ENCODE assay signal across 8 mouse cellular contexts in the genomic region with DNA sequence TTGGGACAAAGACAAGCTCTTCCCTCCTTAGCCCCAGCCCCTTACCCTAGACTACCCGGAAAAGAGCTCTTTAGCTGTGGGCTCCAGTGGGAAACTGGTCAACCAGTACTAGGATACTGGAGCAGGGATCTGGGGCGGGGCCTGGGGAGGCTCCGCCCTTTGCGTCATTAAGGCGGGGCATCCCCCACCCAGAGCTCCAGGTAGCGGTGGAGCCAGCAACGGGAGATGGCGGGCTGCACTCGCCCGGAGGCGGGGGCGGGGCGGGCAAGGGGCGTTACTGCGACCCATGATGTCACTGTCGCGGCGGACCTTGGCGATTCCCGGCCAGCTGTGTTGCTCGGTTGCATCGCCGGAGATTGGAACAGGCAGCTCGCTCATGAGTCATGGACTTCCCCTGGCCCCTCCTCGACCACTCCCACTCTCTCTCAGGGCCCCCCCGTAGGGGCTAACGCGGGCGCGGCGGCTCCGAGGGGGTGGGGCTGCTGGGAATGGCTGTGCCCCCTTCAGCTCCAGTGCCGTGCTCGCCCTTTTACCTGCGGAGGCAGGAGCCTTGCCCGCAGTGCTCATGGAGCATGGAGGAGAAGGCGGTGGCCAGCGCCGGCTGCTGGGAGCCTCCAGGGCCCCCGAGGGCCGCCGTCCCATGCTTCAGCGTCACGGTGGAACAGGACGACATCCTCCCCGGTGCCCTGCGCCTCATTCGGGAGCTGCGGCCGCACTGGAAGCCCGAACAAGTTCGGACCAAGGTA. TPM values are rescaled to one million over a fixed set of nuclear protein-coding genes. Genes with fewer than 3 reads are reported as not detected.
DNase-seq lines count a peak whose midpoint lies in the region; ATAC-seq and TF ChIP-seq lines count a peak whose summit lies in the region.

A gene (plus strand): TSS at position 297 of the 746 bp plus-strand sequence.

- TF ChIP-seq CTCF in E14TG2a.4 (conservative IDR thresholded peaks at IDR 0.05; ENCODE audit: low read length) = no peak
- TF ChIP-seq CTCF in layer of hippocampus, adult 2 months (conservative IDR thresholded peaks at IDR 0.05) = no peak
- no peak for TF ChIP-seq CTCF in lung, adult 2 months (IDR thresholded peaks at IDR 0.05; ENCODE audit: insufficient read depth, low read length)

- H3K9me3 ChIP-seq in E14TG2a.4 (ENCODE audit: low read length) = peaks cover 40% of the 10 kb centered on the region
- H3K9me3 ChIP-seq in forebrain, embryonic 15.5 days = no peaks in the 10 kb centered on the region

- H3K27ac ChIP-seq in forebrain, embryonic 15.5 days (replicated peaks) = no peak within 1 kb of the TSS
- H3K27ac ChIP-seq in layer of hippocampus, adult 2 months = no peak within 1 kb of the TSS; the same call in 1 of the 2 replicates

- H3K4me3 ChIP-seq in E14TG2a.4 (replicated peaks; ENCODE audit: low read length) = peak within 1 kb of the TSS; percentile 94
- H3K4me3 ChIP-seq in forebrain, embryonic 15.5 days = peak within 1 kb of the TSS; percentile 57
- H3K4me3 ChIP-seq in layer of hippocampus, adult 2 months = peak within 1 kb of the TSS; percentile 60
- peak within 1 kb of the TSS; percentile 45 for H3K4me3 ChIP-seq in lung, adult 2 months (replicated peaks; ENCODE audit: extremely low read depth, low read depth, low read length)

- under 1% methylated on average over 52 of the region's 52 CpGs for WGBS in forebrain, embryonic 15.5 days
- WGBS in lung, adult 2 months = under 1% methylated on average over 52 of the region's 52 CpGs

- peak within 1 kb of the TSS; percentile 96 for H3K4me2 ChIP-seq in forebrain, embryonic 15.5 days (replicated peaks)

- H3K36me3 ChIP-seq in E14TG2a.4 (ENCODE audit: insufficient read depth, low read length) = 0 out of 2 replicates have a peak, but pooled peaks cover 2% of the 10 kb centered on the region
- no peaks in the 10 kb centered on the region for H3K36me3 ChIP-seq in forebrain, embryonic 15.5 days

- H3K4me1 ChIP-seq in E14TG2a.4 (replicated peaks; ENCODE audit: low read depth, low read length) = peaks cover 55% of the 10 kb centered on the region
- H3K4me1 ChIP-seq in forebrain, embryonic 15.5 days = peaks cover 21% of the 10 kb centered on the region
- no peaks in the 10 kb centered on the region for H3K4me1 ChIP-seq in lung, adult 2 months (ENCODE audit: control insufficient read depth, insufficient read depth, low read length)

- ATAC-seq in forebrain, embryonic 15.5 days (replicated peaks) = peak; percentile 77

- peak; percentile 33 for DNase-seq in c-Kit-positive CD71-positive TER-119-negative erythroid progenitor cells, embryonic 14.5 days (ENCODE audit: low read depth)
- peak; percentile 80 to 81 for DNase-seq in heart, postnatal 14 days
- DNase-seq in layer of hippocampus, adult 2 months (ENCODE audit: low spot score in 2 of 2) = peak; percentile 61 to 64
- DNase-seq in lung, adult 2 months = peak; percentile 68
- DNase-seq in ovary, adult 18-20 months (ENCODE audit: low spot score) = peak; percentile 88
- peak; percentile 57 for DNase-seq in thymus, postnatal 25 days

- peak within 1 kb of the TSS; percentile 49 for H3K9ac ChIP-seq in forebrain, embryonic 15.5 days (replicated peaks)

- intact Hi-C loops in heart, postnatal 14 days (cut with DNase I) = no loop called here

- no peak for TF ChIP-seq POLR2A in lung, adult 2 months (IDR thresholded peaks at IDR 0.05; ENCODE audit: borderline replicate concordance, extremely low read depth, low read depth, low read length)

- peaks cover 56% of the 10 kb centered on the region for H3K27me3 ChIP-seq in E14TG2a.4 (ENCODE audit: insufficient read depth, low read length)
- peaks cover 22% of the 10 kb centered on the region for H3K27me3 ChIP-seq in forebrain, embryonic 15.5 days

RNA-seq across cellular contexts. Expression of the gene that starts here (rescaled TPM):
- polyA plus RNA-seq in forebrain, embryonic 15.5 days (2015; fragmentation: Nextera tagmentation; extraction: Ambion mirVana) = 5.2 and 5.9 TPM in 2 replicates
- total RNA-seq in heart, postnatal 14 days (2021) = under 1 TPM; 0.49 to 0.67 TPM
- 1 to 10 TPM; 1.1 to 1.6 TPM for total RNA-seq in layer of hippocampus, adult 2 months (2021)
- polyA plus RNA-seq in lung, adult 2 months (2012; rRNA removed) = 0.59 and 0.93 TPM in 2 replicates

Comparison
In these comparisons a context has a peak if more than half of its experiments do, and no peak if none do; other contexts are left out.
1. Peak in DNase-seq in heart, postnatal 14 days; RNA of the gene not detected or under 1 TPM.
2. Peak in DNase-seq and H3K4me3 ChIP-seq in lung, adult 2 months; RNA of the gene not detected or under 1 TPM.
3. DNase-seq: peak in every context shown above with its lines; median percentile 88 in ovary, adult 18-20 months; 80 in heart, postnatal 14 days; 68 in lung, adult 2 months; 62 in layer of hippocampus, adult 2 months; 57 in thymus, postnatal 25 days; 33 in c-Kit-positive CD71-positive TER-119-negative erythroid progenitor cells, embryonic 14.5 days.